Mouse (Mus musculus) forebrain, embryonic 15.5 days (tissue): Measurements from ENCODE around the gene Cep78. TPM values are rescaled to one million over a fixed set of nuclear protein-coding genes. Genes with fewer than 3 reads are reported as not detected.

Experiments used
- ATAC-seq: fragments of 200-750 bp; cut with Nextera tagmentation; replicated peaks from 2 replicates; pipeline ENCODE4 v1.8.0; 2017; ENCODE audit warnings: mild to moderate bottlenecking, moderate TSS enrichment, moderate library complexity
- H3K27ac ChIP-seq: fragments of 300-500 bp; sonication (generic); replicated peaks from 2 replicates; pipeline ENCODE4 v1.5.1; 2015; ENCODE audit warnings: mild to moderate bottlenecking, inconsistent platforms
- H3K27me3 ChIP-seq: fragments of 300-500 bp; sonication (generic); 2 replicates; pipeline ENCODE4 v1.6.1; 2015; ENCODE audit warnings: inconsistent platforms
- H3K36me3 ChIP-seq: fragments of 300-500 bp; sonication (generic); 2 replicates; pipeline ENCODE4 v1.6.1; 2015; ENCODE audit warnings: mild to moderate bottlenecking, inconsistent platforms
- H3K4me1 ChIP-seq: fragments of 300-500 bp; sonication (generic); 2 replicates; pipeline ENCODE4 v1.6.1; 2015; ENCODE audit warnings: inconsistent platforms
- H3K4me2 ChIP-seq: fragments of 300-500 bp; sonication (generic); replicated peaks from 2 replicates; pipeline ENCODE4 v1.6.1; 2015; ENCODE audit warnings: mild to moderate bottlenecking, inconsistent platforms
- H3K4me3 ChIP-seq: fragments of 300-500 bp; sonication (generic); 2 replicates; pipeline ENCODE4 v1.5.1; 2015; ENCODE audit warnings: mild to moderate bottlenecking, inconsistent platforms
- H3K9ac ChIP-seq: fragments of 300-500 bp; sonication (generic); replicated peaks from 2 replicates; pipeline ENCODE4 v1.6.1; 2015; ENCODE audit warnings: mild to moderate bottlenecking, inconsistent platforms
- H3K9me3 ChIP-seq: fragments of 300-500 bp; sonication (generic); 2 replicates; pipeline ENCODE4 v1.6.1; 2016; ENCODE audit warnings: inconsistent platforms
- WGBS: fragments of 180-500 bp; shearing (Covaris S2); methylation state at CpG from one replicate; pipeline ENCODE4 v1.1.7; 2015; ENCODE audit warnings: mixed read lengths; 5-methylcytosine and 5-hydroxymethylcytosine counted together
- polyA plus RNA-seq: library from polyadenylated mRNA; unstranded; fragments of >200 nt; fragmentation: Nextera tagmentation; extraction: Ambion mirVana; gene quantifications from 2 replicates; pipeline ENCODE4 v1.2.1, GENCODE M21; 2015

The Cep78 gene
- polyA plus RNA-seq, 1 experiment from 2014 or later = 36.1 TPM

DNA sequence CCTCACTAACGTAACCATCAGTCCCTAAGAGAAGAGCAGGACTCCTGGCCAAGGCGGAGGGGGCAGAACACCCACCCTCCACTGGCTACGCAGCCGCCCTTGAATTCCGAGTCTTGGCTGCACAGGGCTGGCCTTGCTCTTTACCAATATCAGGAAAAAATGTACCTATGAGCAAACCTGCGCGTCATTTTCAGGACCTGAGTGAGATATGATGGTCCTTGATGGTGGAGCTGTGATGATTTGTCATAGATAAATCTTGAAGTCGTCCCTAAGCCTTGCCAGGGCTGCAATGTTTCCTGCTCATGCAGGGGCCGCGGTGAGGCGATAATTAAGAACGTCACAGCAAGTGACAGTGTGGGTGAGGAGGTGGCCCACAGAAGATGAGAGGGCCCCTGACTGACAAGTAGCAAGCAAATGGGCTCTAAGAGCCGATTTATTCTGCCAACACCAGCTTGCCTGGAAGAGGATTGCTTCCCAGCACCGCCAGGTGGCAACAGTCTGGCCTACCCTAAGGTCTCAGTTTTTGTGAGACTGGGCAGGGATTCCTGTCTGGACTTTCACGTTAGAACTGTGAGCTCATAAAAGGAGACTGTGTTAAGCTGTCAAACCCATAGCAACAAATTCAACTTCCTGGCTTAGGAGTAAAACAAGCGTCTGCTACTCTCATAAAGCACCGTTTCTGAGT is 21.6 kb downstream of the Cep78 start:
- Histone ChIP-seq H3K36me3 (peaks cover 44% of the 10 kb centered on the region), H3K9ac (no peak overlapping the region), H3K27ac (no peak overlapping the region), H3K4me3 (no peak overlapping the region), H3K9me3 (no peaks in the 10 kb centered on the region), H3K4me1 (no peaks in the 10 kb centered on the region), H3K27me3 (no peaks in the 10 kb centered on the region), H3K4me2 (no peak overlapping the region)
- no peak for ATAC-seq
- 81% methylated on average over 17 of the region's 17 CpGs for WGBS

DNA sequence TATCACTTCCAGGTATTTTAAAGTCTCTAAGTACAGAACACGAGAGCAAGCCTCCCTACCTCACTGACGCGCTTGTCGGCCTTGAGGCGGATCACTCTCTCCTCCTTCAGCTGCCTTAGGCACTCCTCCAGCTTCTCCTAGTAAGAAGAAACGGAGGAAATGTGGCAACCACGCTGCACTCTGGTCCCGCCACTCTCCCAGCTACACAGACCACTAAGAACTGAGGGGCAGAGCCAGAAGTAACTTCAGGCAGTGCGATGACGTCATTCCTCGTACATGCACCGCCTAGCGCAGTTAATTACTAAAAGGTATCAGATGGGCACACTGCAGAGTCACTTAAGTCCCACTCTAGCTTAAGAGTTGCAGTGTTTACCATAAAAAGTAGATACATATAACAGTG is 22.5 kb downstream of the Cep78 start:
- no peaks in the 10 kb centered on the region for H3K27me3 ChIP-seq
- H3K36me3 ChIP-seq = peaks cover 39% of the 10 kb centered on the region
- no peaks in the 10 kb centered on the region for H3K9me3 ChIP-seq
- 73% methylated on average over 13 of the region's 13 CpGs for WGBS
- H3K4me3 ChIP-seq = no peak overlapping the region
- H3K9ac ChIP-seq = no peak overlapping the region
- H3K4me2 ChIP-seq = no peak overlapping the region
- H3K27ac ChIP-seq = no peak overlapping the region
- H3K4me1 ChIP-seq = no peaks in the 10 kb centered on the region
- ATAC-seq = no peak

DNA sequence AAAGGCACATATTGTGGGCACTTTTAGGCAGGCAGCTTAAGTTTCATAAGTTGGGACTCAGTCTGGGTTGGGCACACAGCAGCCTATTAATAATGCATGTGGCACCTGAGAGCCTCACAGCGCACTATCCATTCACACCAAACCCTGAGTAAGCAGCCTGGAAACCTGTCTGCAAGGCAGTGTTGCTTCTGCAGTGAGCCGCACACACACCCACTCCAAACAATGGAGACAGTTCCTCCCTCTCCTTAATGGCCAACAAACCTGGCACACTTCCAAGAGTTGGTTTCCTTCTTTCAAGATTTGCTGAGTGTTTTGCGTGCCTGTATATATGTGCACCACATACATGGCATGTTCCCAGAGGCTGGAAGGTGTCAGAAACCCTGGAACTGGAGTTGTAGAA is 34.6 kb downstream of the Cep78 start:
- Histone ChIP-seq H3K27ac (no peak overlapping the region), H3K4me3 (no peak overlapping the region), H3K9me3 (no peaks in the 10 kb centered on the region), H3K36me3 (peaks cover 11% of the 10 kb centered on the region), H3K4me1 (no peaks in the 10 kb centered on the region), H3K4me2 (no peak overlapping the region), H3K27me3 (no peaks in the 10 kb centered on the region), H3K9ac (no peak overlapping the region)
- WGBS = 39% methylated on average over 3 of the region's 3 CpGs
- ATAC-seq = no peak

DNA sequence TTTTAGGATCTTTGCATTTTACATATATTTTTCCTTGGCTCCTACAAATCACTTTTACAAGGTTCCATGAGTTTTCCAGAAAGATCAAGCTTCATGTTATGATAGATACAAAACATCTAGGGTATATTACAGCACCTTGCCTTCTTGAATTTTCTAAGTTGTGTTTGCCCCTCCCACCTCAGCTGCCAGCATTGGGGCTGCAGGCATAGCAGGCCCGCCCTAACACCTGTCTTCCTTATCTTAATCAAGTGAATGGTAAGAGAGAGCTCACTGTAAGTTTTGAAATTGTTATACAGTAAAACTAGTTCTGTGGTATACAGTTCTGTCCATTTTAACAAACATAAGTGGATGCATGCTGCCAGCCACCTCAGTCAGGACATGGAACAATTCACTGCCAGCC is 35.9 kb downstream of the Cep78 start:
- H3K36me3 ChIP-seq = 0 out of 2 replicates have a peak, but pooled peaks cover 3% of the 10 kb centered on the region
- 90% methylated on average over 1 of the region's 1 CpGs for WGBS
- H3K27me3 ChIP-seq = no peaks in the 10 kb centered on the region
- no peaks in the 10 kb centered on the region for H3K9me3 ChIP-seq
- no peaks in the 10 kb centered on the region for H3K4me1 ChIP-seq
- H3K4me2 ChIP-seq = no peak overlapping the region
- no peak for ATAC-seq
- no peak overlapping the region for H3K4me3 ChIP-seq
- H3K27ac ChIP-seq = no peak overlapping the region
- no peak overlapping the region for H3K9ac ChIP-seq

DNA sequence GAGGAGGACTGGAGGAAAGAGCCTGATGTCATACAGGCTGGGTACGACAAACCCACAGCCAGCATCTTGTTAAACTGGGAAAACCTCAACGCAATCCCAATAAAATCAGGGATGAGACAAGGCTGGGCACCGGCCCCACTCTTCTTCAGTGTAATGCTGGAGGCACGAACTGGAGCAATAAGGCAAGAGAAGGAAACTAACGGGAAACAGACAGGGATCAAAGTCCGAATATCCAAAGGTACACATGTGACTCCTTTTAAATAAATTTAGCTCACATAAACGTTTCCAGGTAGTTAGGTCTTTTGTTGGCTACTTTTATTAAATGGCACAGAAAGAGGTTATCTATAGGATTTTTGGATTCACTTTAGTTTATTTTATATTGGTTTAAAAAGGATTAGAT is 36.4 kb downstream of the Cep78 start:
- Histone ChIP-seq H3K4me2 (no peak overlapping the region), H3K9me3 (no peaks in the 10 kb centered on the region), H3K27ac (no peak overlapping the region), H3K9ac (no peak overlapping the region), H3K36me3 (0 out of 2 replicates have a peak, but pooled peaks cover 2% of the 10 kb centered on the region), H3K27me3 (no peaks in the 10 kb centered on the region), H3K4me1 (no peaks in the 10 kb centered on the region), H3K4me3 (no peak overlapping the region)
- WGBS = 90% methylated on average over 7 of the region's 7 CpGs
- no peak for ATAC-seq

DNA sequence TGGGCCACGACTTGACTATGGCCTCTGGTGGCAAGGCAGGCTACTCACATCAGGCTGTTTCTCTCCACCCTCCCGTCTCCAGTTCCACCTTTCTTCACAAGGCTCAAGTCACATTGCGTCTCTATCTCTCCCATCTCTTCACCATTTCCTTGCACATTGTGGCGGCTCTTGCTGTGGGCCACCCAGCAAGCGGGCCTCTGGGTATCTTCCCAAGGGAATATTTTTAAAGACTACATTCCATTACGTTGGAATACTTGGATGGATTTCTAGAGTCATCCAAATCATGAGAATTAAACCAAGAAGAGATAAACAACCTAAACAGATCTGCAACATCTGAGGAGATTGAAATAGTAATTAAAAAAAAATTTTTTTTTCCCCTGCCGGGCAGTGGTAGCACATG is 37.6 kb downstream of the Cep78 start, which contains the start of gene Psat1:
TSS of gene Psat1 (minus strand) at position 101 of the 400 bp plus-strand sequence.
- H3K27me3 ChIP-seq = no peaks in the 10 kb centered on the region
- no peak within 1 kb of the TSS for H3K27ac ChIP-seq
- H3K4me2 ChIP-seq = no peak within 1 kb of the TSS
- no peak for ATAC-seq
- 0 out of 2 replicates have a peak, but pooled peaks cover 4% of the 10 kb centered on the region for H3K4me1 ChIP-seq
- H3K36me3 ChIP-seq = no peaks in the 10 kb centered on the region
- H3K4me3 ChIP-seq = no peak within 1 kb of the TSS
- H3K9me3 ChIP-seq = no peaks in the 10 kb centered on the region
- H3K9ac ChIP-seq = no peak within 1 kb of the TSS
- WGBS = 95% methylated on average over 7 of the region's 7 CpGs

DNA sequence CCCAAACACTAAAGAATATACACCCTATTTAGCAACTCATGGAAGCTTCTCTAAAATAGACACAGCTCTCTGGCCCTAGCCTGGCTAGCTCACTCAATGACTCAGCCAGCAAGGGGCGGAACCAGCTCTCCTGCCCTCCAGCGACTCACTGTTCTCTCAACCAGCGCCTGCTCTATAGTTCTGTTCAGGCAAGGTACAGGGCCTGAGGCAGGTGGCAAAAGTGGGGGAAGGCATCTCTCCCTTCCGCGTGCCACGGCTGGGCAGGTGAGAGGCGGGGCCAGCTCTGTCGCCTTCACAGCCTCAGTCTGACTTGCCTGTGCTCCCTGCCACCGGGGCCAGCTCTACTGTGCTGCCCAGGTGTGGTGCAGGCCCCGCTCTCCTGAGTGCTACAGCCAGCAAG is 38.1 kb downstream of the Cep78 start:
- Histone ChIP-seq H3K4me1 (0 out of 2 replicates have a peak, but pooled peaks cover 4% of the 10 kb centered on the region), H3K9ac (no peak overlapping the region), H3K36me3 (no peaks in the 10 kb centered on the region), H3K9me3 (no peaks in the 10 kb centered on the region), H3K27ac (no peak overlapping the region), H3K4me3 (no peak overlapping the region), H3K4me2 (no peak overlapping the region), H3K27me3 (no peaks in the 10 kb centered on the region)
- ATAC-seq = no peak
- WGBS = 78% methylated on average over 10 of the region's 10 CpGs

DNA sequence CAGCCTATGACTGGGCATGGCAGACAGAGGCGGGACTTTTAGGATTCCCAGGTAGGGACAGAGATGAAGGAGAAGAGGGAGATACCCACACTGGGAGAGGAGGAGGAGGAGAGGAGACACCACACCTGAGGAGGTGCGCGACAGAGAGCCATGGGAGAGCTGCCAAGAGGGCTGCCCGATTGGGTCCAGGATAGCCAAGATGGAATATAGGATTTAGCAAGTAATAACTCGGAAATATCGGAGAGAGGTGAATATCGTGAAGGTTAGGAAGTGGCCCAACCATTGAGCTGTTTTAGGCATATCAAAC is 41.7 kb downstream of the Cep78 start:
- Histone ChIP-seq H3K9me3 (no peaks in the 10 kb centered on the region), H3K4me3 (no peak overlapping the region)
- WGBS = 75% methylated on average over 7 of the region's 7 CpGs

DNA sequence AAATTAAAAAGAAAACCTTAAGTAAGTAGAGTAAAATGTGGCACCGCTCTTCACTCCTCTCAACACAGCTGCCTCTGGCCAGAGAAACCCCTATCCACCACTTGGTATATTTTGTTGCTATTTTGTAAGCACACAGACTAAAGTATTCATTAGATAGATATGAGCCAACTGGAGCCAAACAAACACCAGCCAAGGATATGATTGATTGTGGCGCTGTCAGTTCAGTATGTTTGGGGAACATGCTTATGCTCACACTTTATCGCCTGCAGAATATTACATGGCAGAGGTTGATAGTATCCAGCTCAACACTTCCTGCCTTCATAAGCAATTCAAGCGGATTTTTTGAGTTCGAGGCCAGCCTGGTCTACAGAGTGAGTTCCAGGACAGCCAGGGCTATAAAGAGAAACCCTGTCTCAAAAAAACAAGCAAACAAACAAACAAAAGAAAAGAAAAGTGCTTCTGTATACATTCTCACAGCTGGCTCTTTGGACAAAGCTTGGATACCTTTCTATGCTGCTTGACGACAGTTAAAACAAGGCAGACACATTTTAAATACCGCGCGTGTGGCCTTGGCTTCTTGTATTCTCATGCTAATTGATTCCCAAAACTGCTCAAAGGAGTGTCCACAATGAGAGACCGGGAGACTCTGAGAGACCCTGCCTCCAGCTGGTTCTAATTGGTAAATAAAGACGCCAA is 42.2 kb downstream of the Cep78 start:
- no peaks in the 10 kb centered on the region for H3K9me3 ChIP-seq
- no peak overlapping the region for H3K4me3 ChIP-seq
- H3K27ac ChIP-seq = no peak overlapping the region
- no peak overlapping the region for H3K4me2 ChIP-seq
- H3K4me1 ChIP-seq = 0 out of 2 replicates have a peak, but pooled peaks cover 4% of the 10 kb centered on the region
- ATAC-seq = no peak
- no peak overlapping the region for H3K9ac ChIP-seq
- H3K27me3 ChIP-seq = no peaks in the 10 kb centered on the region
- H3K36me3 ChIP-seq = no peaks in the 10 kb centered on the region
- WGBS = 36% methylated on average over 11 of the region's 11 CpGs

More for the DNA sequence above, 41.7 kb downstream of the Cep78 start:
- Histone ChIP-seq H3K27ac (no peak overlapping the region), H3K4me1 (0 out of 2 replicates have a peak, but pooled peaks cover 4% of the 10 kb centered on the region), H3K27me3 (no peaks in the 10 kb centered on the region), H3K36me3 (no peaks in the 10 kb centered on the region), H3K4me2 (no peak overlapping the region), H3K9ac (no peak overlapping the region)
- ATAC-seq = no peak

DNA sequence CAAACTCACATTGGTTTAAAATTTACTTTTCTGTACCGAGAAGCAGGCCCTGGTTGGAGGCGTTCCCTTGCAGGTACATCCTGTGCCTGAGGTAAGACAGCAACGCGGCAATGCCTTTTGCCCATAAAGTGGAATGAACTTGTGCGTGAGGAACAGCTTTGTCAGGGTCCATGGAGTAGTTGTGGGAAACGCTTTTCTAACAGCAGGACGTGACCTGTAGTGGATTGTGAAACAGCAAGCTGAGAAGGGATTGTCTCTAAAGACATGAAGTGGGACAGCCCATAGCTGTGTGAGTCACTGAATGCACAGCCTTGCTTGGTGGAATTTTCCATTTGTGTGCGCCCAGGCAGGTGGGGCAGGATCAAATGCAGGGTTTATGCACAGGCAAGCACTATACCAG is 43.4 kb downstream of the Cep78 start:
- no peak overlapping the region for H3K9ac ChIP-seq
- no peak overlapping the region for H3K4me3 ChIP-seq
- H3K36me3 ChIP-seq = no peaks in the 10 kb centered on the region
- 80% methylated on average over 8 of the region's 8 CpGs for WGBS
- no peak overlapping the region for H3K4me2 ChIP-seq
- 0 out of 2 replicates have a peak, but pooled peaks cover 4% of the 10 kb centered on the region for H3K4me1 ChIP-seq
- no peak for ATAC-seq
- no peak overlapping the region for H3K27ac ChIP-seq
- no peaks in the 10 kb centered on the region for H3K9me3 ChIP-seq
- H3K27me3 ChIP-seq = no peaks in the 10 kb centered on the region

DNA sequence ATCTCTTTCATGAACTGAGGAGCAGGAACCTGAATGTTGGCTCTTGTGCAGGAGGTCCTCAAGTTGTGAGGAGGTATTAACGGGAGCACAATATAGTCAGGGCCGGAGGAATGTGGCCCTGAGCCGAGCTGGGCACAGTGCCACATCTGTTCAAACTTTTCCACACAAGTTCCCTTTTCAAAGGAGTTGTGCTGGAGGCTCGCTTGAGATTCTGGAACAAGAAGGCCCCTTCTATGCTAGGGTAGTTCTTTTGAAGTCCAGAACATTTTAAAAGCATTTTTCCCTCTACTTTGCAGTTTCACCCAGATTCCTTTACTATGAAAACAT is 59.1 kb downstream of the Cep78 start:
- H3K9ac ChIP-seq = no peak overlapping the region
- no peaks in the 10 kb centered on the region for H3K9me3 ChIP-seq
- WGBS = 0% methylated on average over 4 of the region's 4 CpGs
- peak overlapping the region; percentile 81 for H3K4me2 ChIP-seq
- H3K4me1 ChIP-seq = peaks cover 19% of the 10 kb centered on the region
- H3K27me3 ChIP-seq = no peaks in the 10 kb centered on the region
- H3K36me3 ChIP-seq = no peaks in the 10 kb centered on the region
- peak overlapping the region; percentile 62 for H3K4me3 ChIP-seq
- ATAC-seq = peak; percentile 51
- peak overlapping the region; percentile 87 for H3K27ac ChIP-seq

DNA sequence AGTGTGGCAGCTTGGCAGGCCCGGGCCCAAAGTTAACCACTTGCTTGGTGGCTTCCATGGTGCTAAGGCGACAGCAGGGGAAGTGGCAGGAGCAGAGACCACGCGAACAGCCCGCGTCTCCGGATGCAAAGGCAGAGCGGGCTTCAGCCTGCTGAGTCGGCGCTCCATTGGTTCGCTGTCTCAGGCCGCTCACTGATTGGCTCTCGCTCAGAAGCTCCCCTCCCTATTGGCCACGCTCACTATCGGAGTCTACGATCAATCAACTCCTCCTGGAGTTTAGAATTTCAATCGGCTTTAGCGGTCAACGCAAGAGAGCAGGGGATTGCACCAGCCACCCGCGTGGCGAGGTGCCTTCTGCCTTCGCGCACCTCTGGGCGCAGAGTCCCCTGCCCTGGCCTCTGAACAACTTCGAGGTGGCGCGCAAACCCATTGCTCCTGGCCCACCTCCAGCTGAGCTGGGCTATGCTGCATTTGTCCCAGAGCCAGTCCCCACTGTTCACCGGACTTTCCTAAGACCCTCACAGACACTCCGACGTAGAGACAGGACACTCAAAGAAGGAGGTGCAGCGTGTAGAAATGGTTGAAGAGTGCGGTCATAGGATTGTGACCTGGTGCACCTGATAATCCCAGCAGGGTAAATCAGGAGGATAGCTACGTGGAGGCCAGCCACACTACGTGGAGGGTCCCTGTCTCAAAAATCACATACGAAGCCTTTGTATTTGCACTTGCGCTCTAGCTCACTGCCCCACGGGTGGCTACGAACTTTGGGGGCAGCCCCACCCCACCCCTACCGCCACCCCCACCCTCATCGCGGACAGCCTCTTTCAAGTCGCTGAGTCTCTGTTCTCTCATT is 59.7 kb downstream of the Cep78 start:
- H3K4me2 ChIP-seq = peak overlapping the region; percentile 81
- no peaks in the 10 kb centered on the region for H3K27me3 ChIP-seq
- peak overlapping the region; percentile 87 for H3K27ac ChIP-seq
- H3K4me3 ChIP-seq = peak overlapping the region; percentile 62
- peak; percentile 99 for ATAC-seq
- peaks cover 19% of the 10 kb centered on the region for H3K4me1 ChIP-seq
- under 1% methylated on average over 43 of the region's 43 CpGs for WGBS
- H3K9ac ChIP-seq = peak overlapping the region; percentile 55
- H3K36me3 ChIP-seq = no peaks in the 10 kb centered on the region
- no peaks in the 10 kb centered on the region for H3K9me3 ChIP-seq
